Mouse (Mus musculus) B cell, adult 62 days (primary cell): Measurements from ENCODE around the gene Hmx2. TPM values are rescaled to one million over a fixed set of nuclear protein-coding genes. Genes with fewer than 3 reads are reported as not detected.

Source experiments
- total RNA-seq: library from RNA; stranded (reverse); gene quantifications from 4 replicates; pipeline ENCODE4 v1.2.4, GENCODE M21; 2023

The Hmx2 gene
- not detected in 4 replicates for total RNA-seq

DNA sequence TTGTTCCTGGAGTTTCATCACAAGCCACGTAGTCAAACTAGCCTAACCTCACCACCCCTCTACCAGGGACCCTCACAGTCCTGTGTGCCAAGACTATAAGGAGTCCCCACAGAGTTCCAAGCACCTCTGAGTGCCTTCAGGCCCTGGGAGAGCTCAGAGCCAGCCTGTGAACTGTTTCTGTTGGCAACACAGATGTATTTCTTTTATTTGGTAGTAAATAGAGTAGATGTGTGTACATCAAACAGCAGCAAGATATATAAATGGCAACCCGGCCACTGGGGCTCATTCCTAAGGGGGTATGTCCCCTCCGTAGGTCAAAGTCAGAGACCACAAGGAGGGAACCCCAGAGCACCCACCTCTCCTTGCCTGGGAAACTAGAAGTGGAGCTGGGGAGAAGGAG lies at the start of gene Hmx2:
Gene Hmx2 (plus strand): TSS at position 301 of the 400 bp plus-strand sequence.

DNA sequence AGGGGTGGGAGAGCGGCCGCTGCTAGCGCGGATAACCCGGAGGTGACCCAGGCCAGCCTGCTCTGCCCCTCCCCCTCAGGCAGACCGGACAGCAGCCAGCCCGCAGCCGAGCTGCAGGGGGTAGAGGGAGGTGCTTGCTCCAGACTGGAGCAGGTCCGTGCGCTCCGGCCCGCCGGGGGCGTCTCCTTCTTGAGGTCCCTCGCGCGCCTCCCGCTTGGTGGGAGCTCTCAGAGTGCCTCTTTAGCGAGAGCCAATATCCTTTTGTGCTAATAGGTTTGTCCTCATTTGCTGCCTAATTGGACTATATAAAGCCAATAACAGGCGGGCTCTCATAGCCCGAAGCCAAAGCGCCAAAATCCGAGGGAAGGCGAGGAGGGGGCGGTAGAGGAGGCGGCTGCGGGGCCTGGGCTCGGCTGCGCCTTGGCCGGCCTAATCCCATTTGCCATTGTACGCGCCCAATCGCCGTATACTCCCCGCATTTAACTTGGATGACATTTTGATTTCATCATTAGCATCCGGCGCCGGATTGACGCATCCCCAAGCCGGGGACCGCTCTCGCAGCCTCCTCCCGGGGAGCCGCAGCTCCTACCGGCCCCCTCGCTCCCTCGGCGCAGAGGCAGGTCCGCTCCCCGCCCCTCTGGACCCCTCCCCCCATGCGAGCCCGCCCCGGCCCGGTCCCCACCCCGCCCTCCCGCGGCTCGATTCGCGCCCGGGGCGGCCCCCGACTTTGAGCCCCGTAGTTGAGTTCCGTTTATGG lies 6.3 kb upstream of the Hmx2 start, which contains the start of gene Hmx3:
Gene Hmx3 (plus strand): TSS at position 753 of the 757 bp plus-strand sequence.

DNA sequence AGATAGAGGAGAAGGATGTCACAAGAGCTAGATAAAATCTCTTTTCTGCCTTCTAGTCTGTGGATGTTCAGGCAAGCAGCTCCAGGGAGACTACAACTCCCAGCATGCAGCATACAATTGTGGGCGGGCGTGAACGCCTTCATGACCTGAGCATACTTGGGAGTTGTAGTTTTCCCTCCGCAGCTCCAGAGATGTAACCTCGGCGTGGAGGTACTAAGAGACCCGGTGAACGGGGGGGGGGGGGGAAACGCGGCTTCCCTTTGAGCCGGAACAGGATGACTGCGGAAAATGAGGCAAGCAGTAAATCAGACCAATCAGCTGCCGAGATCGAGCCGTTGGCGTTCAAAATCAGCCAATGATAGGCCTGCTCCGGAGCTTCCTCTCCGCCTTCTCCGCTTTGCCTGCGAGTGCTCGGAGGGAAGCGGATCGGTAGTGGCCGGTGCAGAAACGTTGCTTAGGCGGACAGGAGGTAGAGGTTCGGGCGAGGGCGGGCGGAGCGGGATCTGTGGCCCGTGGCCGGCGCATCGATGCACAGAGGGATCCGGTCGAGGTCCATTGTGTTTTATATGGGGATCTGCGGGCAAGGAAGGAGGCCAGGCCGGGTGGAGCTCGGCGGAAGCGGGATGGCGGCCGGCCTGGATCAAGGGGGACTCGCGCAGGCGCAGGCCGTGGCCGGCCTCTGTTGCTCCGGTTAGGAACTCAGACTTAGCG lies 11.6 kb downstream of the Hmx2 start, which contains the start of gene Bub3:
Gene Bub3 (plus strand): TSS at position 237 of the 711 bp plus-strand sequence.

Other genes starting within 250 kb of the Hmx2 start
- not detected in 4 replicates for gene Cuzd1, start 226.5 kb upstream of the Hmx2 start, total RNA-seq
- 1.4 TPM in 1 of 4 replicates, not detected in the others for gene Fam24b, start 219.3 kb upstream of the Hmx2 start, total RNA-seq
- not detected in 4 replicates for gene Fam24a, start 214.9 kb upstream of the Hmx2 start, total RNA-seq
- 18.6 to 22.1 TPM (median 19.9 TPM) in 4 replicates for gene 2310057M21Rik, start 186.0 kb upstream of the Hmx2 start, total RNA-seq
- gene Pstk, start 177.6 kb upstream of the Hmx2 start, total RNA-seq: 13.3 to 16.0 TPM (median 14.6 TPM) in 4 replicates
- 54.5 to 76.7 TPM (median 69.1 TPM) in 4 replicates for gene Ikzf5, start 138.3 kb upstream of the Hmx2 start, total RNA-seq
- 20.0 to 23.5 TPM (median 20.9 TPM) in 4 replicates for gene Acadsb, start 138.2 kb upstream of the Hmx2 start, total RNA-seq
- gene Hmx3, start 5.9 kb upstream of the Hmx2 start, total RNA-seq: not detected in 4 replicates
- gene Bub3, start 11.4 kb downstream of the Hmx2 start, total RNA-seq: 47.2 to 57.2 TPM (median 48.1 TPM) in 4 replicates